Mouse (Mus musculus) stomach, embryonic 16.5 days (tissue): Measurements from ENCODE around the gene Gm17545. TPM values are rescaled to one million over a fixed set of nuclear protein-coding genes. Genes with fewer than 3 reads are reported as not detected.

ENCODE experiments used
- ATAC-seq: fragments of 200-750 bp; cut with Nextera tagmentation; 2 replicates; pipeline ENCODE4 v1.8.0; 2017; ENCODE audit warnings: moderate number of reproducible peaks, moderate TSS enrichment; ENCODE audit not compliant: insufficient read depth, low FRiP score
- H3K27ac ChIP-seq: fragments of 300-500 bp; sonication (generic); 2 replicates; pipeline ENCODE4 v1.5.1; 2014; ENCODE audit warnings: low read length
- H3K27me3 ChIP-seq: fragments of 300-500 bp; sonication (generic); 2 replicates; pipeline ENCODE4 v1.6.1; 2014; ENCODE audit warnings: low read length, control low read depth, mixed read lengths; ENCODE audit not compliant: control insufficient read depth, insufficient read depth
- H3K36me3 ChIP-seq: fragments of 300-500 bp; sonication (generic); 2 replicates; pipeline ENCODE4 v1.6.1; 2014; ENCODE audit warnings: low read length; ENCODE audit not compliant: control insufficient read depth, insufficient read depth
- H3K4me1 ChIP-seq: fragments of 300-500 bp; sonication (generic); 2 replicates; pipeline ENCODE4 v1.6.1; 2014; ENCODE audit warnings: low read length, control low read depth, mixed read lengths; ENCODE audit not compliant: control insufficient read depth, insufficient read depth
- H3K4me2 ChIP-seq: fragments of 300-500 bp; sonication (generic); 2 replicates; pipeline ENCODE4 v1.6.1; 2014; ENCODE audit warnings: low read depth, low read length, mixed read lengths
- H3K4me3 ChIP-seq: fragments of 300-500 bp; sonication (generic); replicated peaks from 2 replicates; pipeline ENCODE4 v1.5.1; 2014; ENCODE audit warnings: mild to moderate bottlenecking, low read length
- H3K9ac ChIP-seq: fragments of 300-500 bp; sonication (generic); 2 replicates; pipeline ENCODE4 v1.6.1; 2014; ENCODE audit warnings: low read length
- H3K9me3 ChIP-seq: fragments of 300-500 bp; sonication (generic); replicated peaks from 2 replicates; pipeline ENCODE4 v1.6.1; 2016; ENCODE audit warnings: low read length, control low read depth; ENCODE audit not compliant: control insufficient read depth
- WGBS: fragments of 180-500 bp; shearing (Covaris S2); extraction: QIAGEN DNeasy Blood & Tissue Kit; methylation state at CpG from one replicate; pipeline ENCODE4 v1.1.7; 2014; 5-methylcytosine and 5-hydroxymethylcytosine counted together
- polyA plus RNA-seq: library from polyadenylated mRNA; unstranded; fragments of >200 nt; fragmentation: Nextera tagmentation; extraction: Ambion mirVana; gene quantifications from 2 replicates; pipeline ENCODE4 v1.2.1, GENCODE M21; 2015

Gm17545 gene
- polyA plus RNA-seq, 1 experiment from 2014 or later, result not detected

DNA sequence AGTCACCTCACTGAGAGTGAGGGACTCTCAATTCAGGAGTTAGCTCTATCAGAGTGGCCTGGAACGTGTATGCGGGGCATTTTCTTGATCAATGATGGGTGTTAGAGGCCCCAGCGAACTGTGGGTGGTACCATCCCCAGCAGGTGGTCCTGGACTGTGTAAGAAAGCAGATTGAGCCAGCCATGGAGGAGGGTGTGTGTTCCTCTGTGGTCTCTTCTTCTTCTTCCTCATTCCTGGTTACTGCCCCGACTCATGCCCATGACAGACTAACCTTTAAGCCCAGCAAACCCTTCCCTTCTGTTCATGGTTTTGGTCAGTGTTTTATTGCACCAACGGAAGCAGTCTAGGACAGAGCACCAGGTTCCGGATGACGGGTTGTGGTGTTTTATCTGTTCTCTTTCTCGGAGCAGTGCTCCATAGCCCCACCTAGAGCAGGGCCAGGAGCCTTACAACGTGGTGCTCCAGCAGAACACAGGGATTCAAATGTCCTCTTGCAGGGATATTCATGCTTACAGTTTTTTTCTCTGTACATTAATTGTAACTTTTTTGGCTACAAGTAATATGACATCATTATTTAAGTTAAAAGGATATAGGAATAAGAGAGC lies 40.2 kb downstream of the Gm17545 start:
- Histone ChIP-seq H3K27ac (no peak overlapping the region), H3K4me3 (no peak overlapping the region), H3K36me3 (no peaks in the 10 kb centered on the region), H3K9me3 (peaks cover 3% of the 10 kb centered on the region; the same call in 1 of the 2 replicates), H3K27me3 (no peaks in the 10 kb centered on the region), H3K4me1 (no peaks in the 10 kb centered on the region), H3K4me2 (no peak overlapping the region), H3K9ac (no peak overlapping the region)
- ATAC-seq, result no peak
- 82% methylated on average over 9 of the region's 9 CpGs for WGBS

- 82% methylated on average over 2 of the region's 2 CpGs for WGBS
- H3K27me3 ChIP-seq, result no peaks in the 10 kb centered on the region
- no peak overlapping the region for H3K27ac ChIP-seq
- ATAC-seq, result no peak
- no peaks in the 10 kb centered on the region for H3K36me3 ChIP-seq
- H3K4me1 ChIP-seq, result no peaks in the 10 kb centered on the region
- no peak overlapping the region for H3K4me2 ChIP-seq
- H3K9me3 ChIP-seq, result peaks cover 3% of the 10 kb centered on the region; the same call in 1 of the 2 replicates
- no peak overlapping the region for H3K4me3 ChIP-seq
- no peak overlapping the region for H3K9ac ChIP-seq
These were observed 41.0 kb downstream of the Gm17545 start for GRCm38 (mm10) chr9:22495133-22495532.

GRCm38 (mm10) chr9:22497021-22497767 lies 43.1 kb downstream of the Gm17545 start:
- no peak overlapping the region for H3K4me3 ChIP-seq
- WGBS, result 66% methylated on average over 6 of the region's 6 CpGs
- peaks cover 3% of the 10 kb centered on the region; the same call in 1 of the 2 replicates for H3K9me3 ChIP-seq
- no peak overlapping the region for H3K27ac ChIP-seq
- H3K4me2 ChIP-seq, result no peak overlapping the region
- H3K9ac ChIP-seq, result no peak overlapping the region
- no peaks in the 10 kb centered on the region for H3K4me1 ChIP-seq
- ATAC-seq, result no peak
- no peaks in the 10 kb centered on the region for H3K36me3 ChIP-seq
- no peaks in the 10 kb centered on the region for H3K27me3 ChIP-seq

GRCm38 (mm10) chr9:22502972-22503371 lies 48.9 kb downstream of the Gm17545 start:
- no peak overlapping the region for H3K9ac ChIP-seq
- 42% methylated on average over 2 of the region's 2 CpGs for WGBS
- no peaks in the 10 kb centered on the region for H3K9me3 ChIP-seq
- H3K36me3 ChIP-seq, result no peaks in the 10 kb centered on the region
- no peaks in the 10 kb centered on the region for H3K27me3 ChIP-seq
- no peak overlapping the region for H3K27ac ChIP-seq
- no peak overlapping the region for H3K4me2 ChIP-seq
- no peaks in the 10 kb centered on the region; the same call in 1 of the 2 replicates for H3K4me1 ChIP-seq
- ATAC-seq, result no peak
- H3K4me3 ChIP-seq, result no peak overlapping the region

DNA sequence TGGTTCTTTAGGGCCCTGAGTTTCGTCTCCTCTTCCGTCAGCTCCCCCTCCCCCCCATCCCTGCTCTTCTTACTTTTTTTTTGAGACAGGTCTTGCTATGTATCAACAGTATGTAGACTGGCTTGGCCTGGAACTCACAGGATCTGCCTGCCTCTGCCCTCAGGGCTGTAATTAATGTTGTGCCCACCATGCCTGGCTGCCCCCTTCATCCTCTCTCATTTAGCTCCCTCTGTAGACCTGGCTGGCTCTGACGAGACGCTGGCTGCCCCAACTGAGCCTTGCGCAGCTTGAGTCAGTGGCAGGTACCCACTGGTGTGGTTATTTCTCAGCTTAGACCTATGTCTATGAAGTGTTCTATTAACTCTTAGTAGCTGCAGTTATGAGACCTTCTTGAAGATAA lies 49.5 kb downstream of the Gm17545 start:
- Histone ChIP-seq H3K27me3 (no peaks in the 10 kb centered on the region), H3K9ac (no peak overlapping the region), H3K9me3 (no peaks in the 10 kb centered on the region), H3K27ac (no peak overlapping the region), H3K4me1 (no peaks in the 10 kb centered on the region; the same call in 1 of the 2 replicates), H3K36me3 (no peaks in the 10 kb centered on the region), H3K4me2 (no peak overlapping the region), H3K4me3 (no peak overlapping the region)
- 86% methylated on average over 5 of the region's 5 CpGs for WGBS
- ATAC-seq, result no peak

GRCm38 (mm10) chr9:22505574-22505973 lies 51.5 kb downstream of the Gm17545 start:
- H3K9ac ChIP-seq, result no peak overlapping the region
- H3K27me3 ChIP-seq, result no peaks in the 10 kb centered on the region
- WGBS, result 71% methylated on average over 2 of the region's 2 CpGs
- H3K36me3 ChIP-seq, result no peaks in the 10 kb centered on the region
- no peak overlapping the region for H3K4me2 ChIP-seq
- H3K4me1 ChIP-seq, result no peaks in the 10 kb centered on the region; the same call in 1 of the 2 replicates
- H3K4me3 ChIP-seq, result no peak overlapping the region
- no peak for ATAC-seq
- no peaks in the 10 kb centered on the region for H3K9me3 ChIP-seq
- no peak overlapping the region for H3K27ac ChIP-seq

Other genes starting within 250 kb of the Gm17545 start
- gene Zfp809, start 228.6 kb upstream of the Gm17545 start, polyA plus RNA-seq, result 27.5 and 29.7 TPM in 2 replicates
- gene Zfp599, start 194.4 kb upstream of the Gm17545 start, polyA plus RNA-seq, result 2.7 and 3.3 TPM in 2 replicates
- gene Zfp810, start 146.6 kb upstream of the Gm17545 start, polyA plus RNA-seq, result 13.6 and 15.2 TPM in 2 replicates
- gene Anln, start 65.1 kb upstream of the Gm17545 start, polyA plus RNA-seq, result 57.6 and 58.0 TPM in 2 replicates
- 4.4 and 5.3 TPM in 2 replicates for gene 9530077C05Rik, start 42.8 kb upstream of the Gm17545 start, polyA plus RNA-seq
- 51.8 and 56.8 TPM in 2 replicates for gene Rp9, start 15.5 kb downstream of the Gm17545 start, polyA plus RNA-seq
- 11.5 and 12.2 TPM in 2 replicates for gene Bbs9, start 21.4 kb downstream of the Gm17545 start, polyA plus RNA-seq